ENCODE assay signal across 9 mouse cellular contexts in genomic region chr5:31968046-31968506, GRCm38 (mm10).
A peak's percentile ranks its signal among the peaks of the same experiment; 100 is the strongest.
DNase-seq lines count a peak whose midpoint lies in the region; TF ChIP-seq lines count a peak whose summit lies in the region.
"Had no signal": no experiment of that assay in that cellular context is flagged by ENCODE, and none has a peak within 500 bp of the region (broad histone marks: within the 10 kb centered on the region; RNA-seq: fewer than 3 reads in every experiment).

No protein-coding gene starts in this region.

- no peak for TF ChIP-seq EP300 in heart, adult 2 months (IDR thresholded peaks at IDR 0.05; ENCODE audit: insufficient read depth, low read depth, low read length)

- no peak overlapping the region for H3K27ac ChIP-seq in heart, adult 2 months

- H3K4me1 ChIP-seq in heart, adult 2 months (ENCODE audit: control insufficient read depth, insufficient read depth, low read length), result peaks cover 8% of the 10 kb centered on the region

- DNase-seq in heart, adult 2 months, result peak; percentile 40 to 53
- DNase-seq in heart, adult 8-10 months (ENCODE audit: low spot score), result no peak
- peak; percentile 45 for DNase-seq in cerebellum, adult 9-11 months
- DNase-seq in kidney, adult 8-10 months, result peak; percentile 80 to 86
- peak; percentile 43 for DNase-seq in lung, postnatal 25 days (ENCODE audit: low spot score)
- DNase-seq in MN1 (ENCODE audit: low spot score), result no peak
- no peak for DNase-seq in layer of hippocampus, adult 18-20 months (ENCODE audit: low spot score in 2 of 2)
- no peak for DNase-seq in left cerebral cortex, adult 9 months (ENCODE audit: low spot score in 2 of 2)
- DNase-seq: thymus, adult 2 months had no signal

- H3K79me2 ChIP-seq in heart, adult 2 months (replicated peaks; ENCODE audit: control insufficient read depth, insufficient read depth, low read length), result no peaks in the 10 kb centered on the region

- no peaks in the 10 kb centered on the region for H3K36me3 ChIP-seq in heart, adult 2 months (ENCODE audit: control insufficient read depth, insufficient read depth, low read length)

- H3K4me3 ChIP-seq in heart, adult 2 months, result no peak overlapping the region

- no peak for TF ChIP-seq CTCF in heart, adult 2 months (IDR thresholded peaks at IDR 0.05)

- H3K27me3 ChIP-seq in heart, adult 2 months (ENCODE audit: control insufficient read depth, insufficient read depth, low read length), result no peaks in the 10 kb centered on the region

- intact Hi-C loops in heart, adult 2 months (cut with DNase I), result no loop called here

- WGBS in heart, adult 2 months, result 53% methylated on average over 6 of the region's 6 CpGs

- no peak for TF ChIP-seq POLR2A in heart, adult 2 months (IDR thresholded peaks at IDR 0.05; ENCODE audit: insufficient read depth, low read depth, low read length)

- H3K9ac ChIP-seq in heart, adult 2 months (ENCODE audit: low read depth, low read length), result no peak overlapping the region

Comparison
In these comparisons a context has a peak if more than half of its experiments do, and no peak if none do; other contexts are left out.
1. DNase-seq: peak in heart, adult 2 months (2 of 2), cerebellum, adult 9-11 months (single experiment), kidney, adult 8-10 months (2 of 2) and lung, postnatal 25 days (single experiment); none in heart, adult 8-10 months (single experiment), MN1 (single experiment), layer of hippocampus, adult 18-20 months (0 of 2) and left cerebral cortex, adult 9 months (0 of 2).